Mouse (Mus musculus): Measurements from ENCODE around the gene Commd1. TPM values are rescaled to one million over a fixed set of nuclear protein-coding genes. Genes with fewer than 3 reads are reported as not detected.

Commd1 gene
- polyA plus RNA-seq, 1 experiment from 2014 or later, result 294 TPM

DNA sequence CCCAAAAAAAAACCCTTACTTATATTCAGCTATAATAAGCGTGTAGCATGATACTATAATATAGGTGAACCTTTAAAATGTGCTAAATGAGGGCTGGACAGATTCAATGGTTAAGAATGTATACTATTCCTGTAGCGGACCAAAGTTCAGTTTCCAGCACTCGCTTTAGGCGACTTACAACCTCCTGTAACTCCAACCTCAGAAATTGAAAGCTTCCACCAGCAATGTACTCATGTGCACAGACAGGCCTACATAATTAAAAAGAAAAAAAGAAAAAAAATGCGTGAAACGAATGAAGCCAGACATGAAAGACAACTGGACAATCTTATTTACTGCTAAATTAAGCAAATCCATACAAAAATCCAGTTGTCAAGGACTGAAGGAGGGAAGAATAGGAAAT is 664 bp upstream of the Commd1 start:
- no peak for ATAC-seq
- Histone ChIP-seq H3K9ac (ENCODE audit: low read depth, low read length) (no peak overlapping the region), H3K9me3 (ENCODE audit: control insufficient read depth) (no peaks in the 10 kb centered on the region), H3K4me2 (replicated peaks; ENCODE audit: low read depth) (peak overlapping the region; percentile 65; the same call in 1 of the 2 replicates), H3K27ac (ENCODE audit: low read depth, low read length) (peak overlapping the region; percentile 42; the same call in 1 of the 2 replicates), H3K4me3 (ENCODE audit: low read depth, low read length) (no peak overlapping the region), H3K27me3 (replicated peaks; ENCODE audit: control insufficient read depth, insufficient read depth, low read length) (no peaks in the 10 kb centered on the region), H3K4me1 (replicated peaks; ENCODE audit: control insufficient read depth, insufficient read depth, low read length) (peaks cover 5% of the 10 kb centered on the region; the same call in 1 of the 2 replicates), H3K36me3 (ENCODE audit: control insufficient read depth, insufficient read depth) (peaks cover 6% of the 10 kb centered on the region; the same call in 1 of the 2 replicates)
- 68% methylated on average over 6 of the region's 6 CpGs for WGBS
- no peak for TF ChIP-seq CTCF (IDR thresholded peaks at IDR 0.05; ENCODE audit: low read depth)

DNA sequence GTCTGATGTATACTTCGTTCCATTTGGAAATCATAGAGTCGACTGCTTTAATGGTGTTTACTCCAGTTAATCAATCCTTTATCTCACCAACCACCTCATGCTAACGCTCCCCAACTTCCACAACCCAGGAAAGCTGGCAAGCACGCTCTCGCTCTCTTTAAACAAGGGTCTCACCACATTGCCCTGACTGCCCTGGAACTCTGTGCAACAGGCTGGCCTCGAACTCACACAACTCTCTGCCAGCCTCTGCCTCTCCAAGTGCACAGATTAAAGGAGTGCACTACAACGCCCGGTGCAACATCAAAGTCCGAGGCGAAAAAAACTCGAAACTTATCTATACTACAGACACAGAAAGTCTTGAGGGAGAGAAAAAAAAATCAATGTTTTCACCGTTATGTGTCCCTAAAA is 635 bp downstream of the Commd1 start:
- peaks cover 17% of the 10 kb centered on the region; the same call in 1 of the 2 replicates for H3K36me3 ChIP-seq (ENCODE audit: control insufficient read depth, insufficient read depth)
- H3K4me3 ChIP-seq (ENCODE audit: low read depth, low read length), result peak overlapping the region; percentile 56
- peak overlapping the region; percentile 70 for H3K9ac ChIP-seq (ENCODE audit: low read depth, low read length)
- no peaks in the 10 kb centered on the region for H3K9me3 ChIP-seq (ENCODE audit: control insufficient read depth)
- no peak for TF ChIP-seq CTCF (IDR thresholded peaks at IDR 0.05; ENCODE audit: low read depth)
- ATAC-seq, result peak; percentile 59
- H3K27ac ChIP-seq (ENCODE audit: low read depth, low read length), result peak overlapping the region; percentile 89
- H3K4me1 ChIP-seq (replicated peaks; ENCODE audit: control insufficient read depth, insufficient read depth, low read length), result peaks cover 5% of the 10 kb centered on the region; the same call in 1 of the 2 replicates
- H3K4me2 ChIP-seq (replicated peaks; ENCODE audit: low read depth), result peak overlapping the region; percentile 65
- WGBS, result under 1% methylated on average over 12 of the region's 12 CpGs
- no peaks in the 10 kb centered on the region for H3K27me3 ChIP-seq (replicated peaks; ENCODE audit: control insufficient read depth, insufficient read depth, low read length)

DNA sequence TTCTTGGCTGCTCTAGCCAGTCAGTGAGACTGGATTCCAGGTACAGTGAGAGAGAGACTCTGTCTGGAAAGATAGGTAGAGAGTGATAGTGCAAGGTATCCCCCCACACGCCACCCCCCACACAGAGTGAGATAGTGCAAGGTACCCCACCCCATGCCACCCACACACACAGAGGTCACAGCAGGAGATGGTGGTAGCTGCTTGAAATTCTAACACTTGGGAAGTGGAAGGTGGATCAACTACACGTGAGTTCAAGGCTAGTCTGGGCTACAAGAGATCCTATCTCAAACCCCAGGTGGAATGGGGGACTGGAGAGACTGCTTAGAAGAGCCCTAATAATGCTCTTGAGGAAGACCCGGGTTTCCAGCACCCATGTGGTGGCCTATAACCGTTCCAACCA is 1.1 kb downstream of the Commd1 start:
- Histone ChIP-seq H3K4me2 (replicated peaks; ENCODE audit: low read depth) (peak overlapping the region; percentile 65), H3K9ac (ENCODE audit: low read depth, low read length) (peak overlapping the region; percentile 70), H3K4me3 (ENCODE audit: low read depth, low read length) (peak overlapping the region; percentile 56), H3K9me3 (ENCODE audit: control insufficient read depth) (no peaks in the 10 kb centered on the region), H3K36me3 (ENCODE audit: control insufficient read depth, insufficient read depth) (peaks cover 18% of the 10 kb centered on the region; the same call in 1 of the 2 replicates), H3K27ac (ENCODE audit: low read depth, low read length) (peak overlapping the region; percentile 89), H3K27me3 (replicated peaks; ENCODE audit: control insufficient read depth, insufficient read depth, low read length) (no peaks in the 10 kb centered on the region), H3K4me1 (replicated peaks; ENCODE audit: control insufficient read depth, insufficient read depth, low read length) (peaks cover 5% of the 10 kb centered on the region; the same call in 1 of the 2 replicates)
- 32% methylated on average over 4 of the region's 4 CpGs for WGBS
- no peak for TF ChIP-seq CTCF (IDR thresholded peaks at IDR 0.05; ENCODE audit: low read depth)
- no peak for ATAC-seq

DNA sequence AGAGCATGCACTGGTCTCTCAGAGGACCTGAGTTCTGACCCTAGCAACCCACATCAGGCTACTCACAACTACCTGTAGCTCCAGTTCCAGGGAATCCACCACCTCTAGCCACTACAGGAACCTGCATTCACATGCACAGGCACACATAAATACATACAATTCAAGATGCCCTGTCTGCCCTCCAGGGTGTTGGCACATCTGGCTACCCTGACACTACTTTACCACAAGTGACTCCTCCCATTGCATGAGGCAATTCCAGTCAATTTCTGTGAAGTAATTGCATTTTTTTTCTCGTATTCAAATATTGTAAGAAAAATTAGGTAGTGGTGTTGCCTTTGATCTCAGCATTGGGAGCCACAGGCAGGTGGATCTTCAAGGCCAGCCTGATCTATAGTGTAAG is 3.0 kb downstream of the Commd1 start:
- no peak for TF ChIP-seq CTCF (IDR thresholded peaks at IDR 0.05; ENCODE audit: low read depth)
- Histone ChIP-seq H3K36me3 (ENCODE audit: control insufficient read depth, insufficient read depth) (peaks cover 18% of the 10 kb centered on the region; the same call in 1 of the 2 replicates), H3K27ac (ENCODE audit: low read depth, low read length) (no peak overlapping the region), H3K4me2 (replicated peaks; ENCODE audit: low read depth) (no peak overlapping the region), H3K27me3 (replicated peaks; ENCODE audit: control insufficient read depth, insufficient read depth, low read length) (no peaks in the 10 kb centered on the region), H3K4me1 (replicated peaks; ENCODE audit: control insufficient read depth, insufficient read depth, low read length) (peaks cover 5% of the 10 kb centered on the region; the same call in 1 of the 2 replicates), H3K9ac (ENCODE audit: low read depth, low read length) (no peak overlapping the region), H3K9me3 (ENCODE audit: control insufficient read depth) (no peaks in the 10 kb centered on the region), H3K4me3 (ENCODE audit: low read depth, low read length) (no peak overlapping the region)
- 68% methylated on average over 1 of the region's 1 CpGs for WGBS
- ATAC-seq, result no peak

DNA sequence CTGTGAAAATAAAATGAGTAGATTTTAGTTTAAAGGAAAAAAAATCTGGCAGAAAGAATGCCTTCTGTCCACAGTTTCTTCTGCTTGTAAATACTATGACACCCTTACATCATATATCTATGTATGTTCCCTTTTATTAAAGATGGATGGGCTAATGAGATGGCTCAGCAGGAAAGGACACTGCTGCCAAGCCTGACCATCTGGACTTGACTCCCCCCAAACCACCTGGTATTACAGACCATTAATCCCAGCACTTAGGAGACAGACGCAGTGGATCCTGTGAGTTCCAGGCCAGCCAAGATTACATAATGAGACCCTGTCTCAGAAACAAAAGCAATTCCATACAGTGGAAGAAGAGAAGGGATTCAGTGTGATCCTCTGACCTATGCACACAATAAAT is 3.5 kb downstream of the Commd1 start:
- 67% methylated on average over 1 of the region's 1 CpGs for WGBS
- no peak for ATAC-seq
- no peak overlapping the region for H3K4me3 ChIP-seq (ENCODE audit: low read depth, low read length)
- no peak overlapping the region for H3K4me2 ChIP-seq (replicated peaks; ENCODE audit: low read depth)
- peaks cover 5% of the 10 kb centered on the region; the same call in 1 of the 2 replicates for H3K4me1 ChIP-seq (replicated peaks; ENCODE audit: control insufficient read depth, insufficient read depth, low read length)
- no peak for TF ChIP-seq CTCF (IDR thresholded peaks at IDR 0.05; ENCODE audit: low read depth)
- H3K27ac ChIP-seq (ENCODE audit: low read depth, low read length), result no peak overlapping the region
- no peaks in the 10 kb centered on the region for H3K27me3 ChIP-seq (replicated peaks; ENCODE audit: control insufficient read depth, insufficient read depth, low read length)
- H3K36me3 ChIP-seq (ENCODE audit: control insufficient read depth, insufficient read depth), result peaks cover 18% of the 10 kb centered on the region; the same call in 1 of the 2 replicates
- H3K9me3 ChIP-seq (ENCODE audit: control insufficient read depth), result no peaks in the 10 kb centered on the region
- no peak overlapping the region for H3K9ac ChIP-seq (ENCODE audit: low read depth, low read length)

DNA sequence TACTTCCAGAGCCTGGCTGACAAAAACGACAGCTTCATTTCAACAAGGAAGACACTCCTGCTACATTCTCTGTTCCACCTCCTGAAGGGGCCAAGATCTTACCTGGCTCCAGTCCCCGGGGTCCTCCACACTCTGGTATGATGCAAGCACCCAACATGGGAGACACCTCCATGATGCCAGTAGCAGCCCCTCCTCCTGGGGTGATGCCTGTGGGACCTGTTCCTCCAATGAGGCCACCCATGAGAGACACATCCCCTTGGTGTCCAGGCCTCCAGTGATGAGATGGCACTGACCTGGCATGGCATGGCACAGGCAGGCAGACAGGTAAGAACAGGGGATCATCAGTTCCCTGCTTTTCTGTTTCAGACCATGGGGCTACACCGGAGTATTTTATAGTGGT is 4.0 kb downstream of the Commd1 start:
- Histone ChIP-seq H3K9me3 (ENCODE audit: control insufficient read depth) (no peaks in the 10 kb centered on the region), H3K36me3 (ENCODE audit: control insufficient read depth, insufficient read depth) (peaks cover 18% of the 10 kb centered on the region; the same call in 1 of the 2 replicates), H3K4me2 (replicated peaks; ENCODE audit: low read depth) (no peak overlapping the region), H3K27me3 (replicated peaks; ENCODE audit: control insufficient read depth, insufficient read depth, low read length) (no peaks in the 10 kb centered on the region), H3K27ac (ENCODE audit: low read depth, low read length) (no peak overlapping the region), H3K4me1 (replicated peaks; ENCODE audit: control insufficient read depth, insufficient read depth, low read length) (peaks cover 5% of the 10 kb centered on the region; the same call in 1 of the 2 replicates), H3K4me3 (ENCODE audit: low read depth, low read length) (no peak overlapping the region), H3K9ac (ENCODE audit: low read depth, low read length) (no peak overlapping the region)
- no peak for TF ChIP-seq CTCF (IDR thresholded peaks at IDR 0.05; ENCODE audit: low read depth)
- WGBS, result 89% methylated on average over 3 of the region's 3 CpGs
- no peak for ATAC-seq

All from intestine, postnatal 0 days (tissue).